Mouse (Mus musculus): ENCODE measurements around the gene Hist2h2aa2.

Gene Hist2h2aa2

GRCm38 (mm10) chr3:96197129-96197749, 42.8 kb downstream of the Hist2h2aa2 start:
- DNase-seq (ENCODE audit: low spot score), result peak; percentile 89

- DNase-seq (ENCODE audit: low spot score), result no peak
These were observed 43.5 kb downstream of the Hist2h2aa2 start for GRCm38 (mm10) chr3:96196437-96197128.

DNA sequence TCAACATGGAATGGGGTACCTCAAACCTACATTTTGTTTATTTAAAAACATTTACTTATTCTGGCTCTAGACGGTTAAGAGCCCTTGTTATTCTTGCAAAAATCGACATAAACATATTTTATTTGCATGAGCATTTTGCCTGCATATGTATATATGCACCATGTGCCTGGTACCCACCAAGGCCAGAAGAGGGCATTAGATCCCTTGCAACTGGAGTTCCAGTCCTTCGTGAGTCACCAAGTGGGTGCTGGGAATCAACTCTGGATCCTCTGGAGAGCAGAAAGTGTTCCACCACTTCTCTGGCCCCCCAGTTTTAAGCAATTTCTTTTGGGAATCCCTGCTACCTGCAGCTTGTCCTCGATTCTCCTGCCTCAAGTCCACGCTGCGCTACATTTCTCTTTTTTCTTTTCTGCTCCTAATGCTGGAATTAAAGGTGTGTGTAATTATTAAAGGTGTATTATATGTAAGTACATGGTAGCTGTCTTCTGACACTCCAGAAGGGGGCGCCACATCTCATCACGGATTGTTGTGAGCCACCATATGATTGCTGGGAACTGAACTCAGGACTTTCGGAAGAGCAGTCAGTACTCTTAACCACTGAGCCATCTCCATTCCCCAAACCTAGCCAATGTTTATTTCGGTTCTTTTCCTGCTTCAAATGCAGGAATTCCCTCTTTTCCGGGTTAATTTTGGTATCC, 44.3 kb downstream of the Hist2h2aa2 start:
- DNase-seq (ENCODE audit: low spot score), result no peak

DNA sequence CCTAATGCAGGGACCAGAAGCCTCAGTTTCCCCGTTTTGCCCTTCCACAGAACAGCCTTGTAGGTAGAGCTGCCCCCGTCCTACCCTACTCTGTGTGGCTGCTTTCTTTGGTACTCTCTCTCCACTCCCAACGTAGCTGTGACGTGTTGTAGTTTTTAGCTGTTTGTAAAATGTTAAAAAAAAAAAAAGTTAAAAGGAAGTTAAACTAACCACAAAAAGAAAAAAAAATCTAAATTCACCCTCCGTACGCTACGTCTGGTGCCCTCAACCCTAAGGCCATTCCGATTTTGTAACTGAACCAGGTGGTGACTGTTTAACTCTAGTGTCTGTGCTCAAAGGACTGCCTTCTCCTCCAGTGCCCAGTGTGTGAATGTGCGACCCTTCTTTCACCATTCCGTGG, 45.1 kb downstream of the Hist2h2aa2 start:
- no peak for DNase-seq (ENCODE audit: low spot score)

DNA sequence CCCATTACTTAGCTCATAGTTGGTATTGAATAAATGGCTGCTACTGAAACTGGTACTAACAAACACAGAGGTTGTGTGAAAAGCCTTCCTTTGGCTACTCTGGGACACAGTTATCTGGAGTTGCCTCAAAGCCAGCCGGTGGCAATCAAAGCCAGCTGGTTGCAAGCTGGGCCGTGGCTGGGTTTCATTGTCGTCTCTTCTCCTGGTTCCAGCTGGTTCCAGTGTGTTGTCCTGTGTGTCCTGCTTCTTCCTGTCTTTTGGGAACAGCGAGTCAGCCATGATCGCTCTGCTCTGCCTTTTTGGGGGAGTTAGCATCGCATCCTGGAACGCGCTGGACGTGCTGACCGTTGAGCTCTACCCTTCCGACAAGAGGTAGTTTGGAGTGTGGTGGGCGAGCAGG, 47.1 kb downstream of the Hist2h2aa2 start:
- no peak for DNase-seq (ENCODE audit: low spot score)

All from yolk sac, embryonic 10.5 days (tissue).